Mouse (Mus musculus) midbrain, embryonic 16.5 days (tissue): ENCODE measurements around the gene A330070K13Rik. TPM values are rescaled to one million over a fixed set of nuclear protein-coding genes. Genes with fewer than 3 reads are reported as not detected.

ENCODE experiments used
- ATAC-seq: fragments of 200-750 bp; cut with Nextera tagmentation; 2 replicates; pipeline ENCODE4 v1.8.0; 2017; ENCODE audit warnings: moderate TSS enrichment
- H3K27ac ChIP-seq: fragments of 300-500 bp; sonication (generic); 2 replicates; pipeline ENCODE4 v1.5.1; 2014; ENCODE audit warnings: mild to moderate bottlenecking, low read length, mixed read lengths
- H3K27me3 ChIP-seq: fragments of 300-500 bp; sonication (generic); 2 replicates; pipeline ENCODE4 v1.6.1; 2014; ENCODE audit warnings: low read depth, low read length, mixed read lengths; ENCODE audit not compliant: control insufficient read depth, insufficient read depth
- H3K36me3 ChIP-seq: fragments of 300-500 bp; sonication (generic); 2 replicates; pipeline ENCODE4 v1.6.1; 2014; ENCODE audit warnings: mild to moderate bottlenecking, low read length, moderate library complexity, mixed read lengths; ENCODE audit not compliant: control insufficient read depth, insufficient read depth
- H3K4me1 ChIP-seq: fragments of 300-500 bp; sonication (generic); 2 replicates; pipeline ENCODE4 v1.6.1; 2014; ENCODE audit warnings: mild to moderate bottlenecking, low read length, mixed read lengths; ENCODE audit not compliant: control insufficient read depth, insufficient read depth
- H3K4me2 ChIP-seq: fragments of 300-500 bp; sonication (generic); 2 replicates; pipeline ENCODE4 v1.6.1; 2014; ENCODE audit warnings: mild to moderate bottlenecking, low read length, mixed read lengths
- H3K4me3 ChIP-seq: fragments of 300-500 bp; sonication (generic); 2 replicates; pipeline ENCODE4 v1.5.1; 2014; ENCODE audit warnings: low read depth, mild to moderate bottlenecking, low read length, moderate library complexity, mixed read lengths
- H3K9ac ChIP-seq: fragments of 300-500 bp; sonication (generic); 2 replicates; pipeline ENCODE4 v1.6.1; 2014; ENCODE audit warnings: low read depth, low read length, mixed read lengths
- H3K9me3 ChIP-seq: fragments of 300-500 bp; sonication (generic); replicated peaks from 2 replicates; pipeline ENCODE4 v1.6.1; 2014; ENCODE audit warnings: mild to moderate bottlenecking, low read length, mixed read lengths; ENCODE audit not compliant: control insufficient read depth, poor library complexity, severe bottlenecking
- WGBS: fragments of 180-500 bp; shearing (Covaris S2); extraction: QIAGEN DNeasy Blood & Tissue Kit; methylation state at CpG from one replicate; pipeline ENCODE4 v1.1.7; 2014; 5-methylcytosine and 5-hydroxymethylcytosine counted together
- polyA plus RNA-seq: library from polyadenylated mRNA; unstranded; fragments of >200 nt; fragmentation: Nextera tagmentation; extraction: Ambion mirVana; gene quantifications from 2 replicates; pipeline ENCODE4 v1.2.1, GENCODE M21; 2015

Gene A330070K13Rik
- polyA plus RNA-seq, 1 experiment from 2014 or later: not detected

DNA sequence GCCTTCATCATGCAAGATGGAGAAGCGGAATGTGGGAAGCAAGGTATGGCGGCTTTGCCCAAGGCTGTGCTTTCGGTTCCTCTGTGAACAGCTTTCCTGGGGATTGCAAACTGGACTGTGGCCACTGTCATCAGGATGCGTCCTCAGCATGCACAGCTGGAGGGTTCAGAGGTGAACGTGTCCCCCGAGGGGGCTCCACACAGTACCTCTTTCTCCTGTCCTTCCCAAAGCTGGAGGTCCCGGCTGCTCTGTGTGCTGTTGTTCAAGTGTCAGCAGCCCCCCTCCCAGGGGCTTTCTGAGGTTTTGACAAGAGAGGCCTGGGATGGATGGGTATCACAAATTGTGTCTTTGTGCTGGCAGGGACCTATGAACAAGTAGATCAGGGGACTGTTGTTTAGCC lies 2.0 kb upstream of the A330070K13Rik start:
- no peaks in the 10 kb centered on the region for H3K27me3 ChIP-seq
- no peak overlapping the region for H3K4me3 ChIP-seq
- no peak overlapping the region for H3K27ac ChIP-seq
- peaks cover 4% of the 10 kb centered on the region; the same call in 1 of the 2 replicates for H3K4me1 ChIP-seq
- WGBS: 59% methylated on average over 7 of the region's 7 CpGs
- H3K36me3 ChIP-seq: no peaks in the 10 kb centered on the region
- H3K9me3 ChIP-seq: no peaks in the 10 kb centered on the region
- H3K9ac ChIP-seq: no peak overlapping the region
- ATAC-seq: no peak
- no peak overlapping the region for H3K4me2 ChIP-seq

DNA sequence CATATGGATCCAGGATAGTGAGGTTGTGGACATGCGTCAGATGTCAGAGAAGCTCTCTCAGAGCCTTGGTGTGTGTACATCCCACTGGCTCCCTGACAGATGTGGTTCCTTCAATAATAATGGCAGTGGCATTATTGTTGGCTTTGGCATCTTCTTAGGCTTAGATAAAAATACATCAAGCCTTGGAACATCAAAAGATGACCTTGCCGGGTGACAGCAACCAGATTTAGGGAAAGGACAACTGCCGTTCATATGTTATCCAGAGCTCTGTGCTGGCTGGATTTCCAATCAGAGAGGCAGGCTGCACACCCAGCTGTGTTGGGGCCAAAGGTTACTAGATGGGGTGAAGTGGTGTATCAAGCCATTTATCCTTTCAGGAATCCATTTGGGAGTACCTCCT lies 9.0 kb downstream of the A330070K13Rik start:
- Histone ChIP-seq H3K4me2 (no peak overlapping the region), H3K27ac (no peak overlapping the region), H3K9ac (no peak overlapping the region), H3K36me3 (no peaks in the 10 kb centered on the region), H3K9me3 (no peaks in the 10 kb centered on the region), H3K4me3 (no peak overlapping the region), H3K27me3 (no peaks in the 10 kb centered on the region), H3K4me1 (no peaks in the 10 kb centered on the region)
- 93% methylated on average over 3 of the region's 3 CpGs for WGBS
- no peak for ATAC-seq

DNA sequence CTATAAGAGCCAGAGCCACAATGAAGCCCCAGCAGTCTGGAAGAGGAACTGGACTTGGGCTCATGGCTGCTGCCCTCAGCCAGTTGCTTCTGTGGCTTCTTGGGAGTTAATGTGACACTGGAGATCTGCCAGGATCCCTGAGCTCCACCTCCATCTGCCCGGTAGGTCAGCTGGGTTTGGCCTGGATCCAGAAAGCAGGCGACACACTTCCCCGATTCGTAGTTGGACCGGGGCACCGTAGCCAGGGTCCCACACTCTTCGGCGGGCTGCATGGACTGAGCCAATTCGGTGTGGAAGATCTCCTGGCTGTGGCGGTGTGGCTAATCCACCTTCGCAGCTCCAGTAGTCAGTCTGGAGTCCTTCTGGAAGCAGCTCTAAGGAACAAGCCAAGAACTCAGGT lies 15.2 kb downstream of the A330070K13Rik start, which contains the start of gene Caln1:
Caln1 (plus strand) TSS at position 219 of the 400 bp plus-strand sequence.
- ATAC-seq: no peak
- WGBS: 74% methylated on average over 11 of the region's 11 CpGs

DNA sequence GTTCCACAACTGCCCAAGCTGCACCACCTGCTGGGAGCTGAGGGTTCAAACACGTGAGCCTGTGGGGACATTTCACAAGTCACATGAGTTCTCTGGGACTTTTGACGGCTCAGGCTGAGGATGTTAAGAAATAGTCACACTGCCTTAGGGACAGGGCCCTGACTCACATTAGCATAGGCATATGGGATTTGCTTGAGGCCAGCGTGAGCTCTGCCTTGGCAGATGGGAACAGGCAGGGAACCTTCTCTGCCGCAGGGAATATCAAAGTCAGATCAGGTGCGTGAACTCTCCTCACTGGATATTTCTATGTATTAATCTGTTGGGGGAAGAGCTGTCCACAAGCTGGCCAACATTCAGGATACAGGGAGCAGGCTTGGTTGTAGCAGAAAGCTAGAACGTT lies 16.2 kb downstream of the A330070K13Rik start:
- 83% methylated on average over 6 of the region's 6 CpGs for WGBS
- no peaks in the 10 kb centered on the region for H3K9me3 ChIP-seq
- H3K27ac ChIP-seq: no peak overlapping the region
- no peak overlapping the region for H3K4me3 ChIP-seq
- H3K4me2 ChIP-seq: no peak overlapping the region
- no peaks in the 10 kb centered on the region for H3K27me3 ChIP-seq
- H3K4me1 ChIP-seq: no peaks in the 10 kb centered on the region
- ATAC-seq: no peak
- H3K36me3 ChIP-seq: no peaks in the 10 kb centered on the region
- no peak overlapping the region for H3K9ac ChIP-seq

More for the DNA sequence above, 15.2 kb downstream of the A330070K13Rik start, which contains the start of gene Caln1:
- H3K9ac ChIP-seq: no peak within 1 kb of the TSS
- H3K9me3 ChIP-seq: no peaks in the 10 kb centered on the region
- no peaks in the 10 kb centered on the region for H3K27me3 ChIP-seq
- no peaks in the 10 kb centered on the region for H3K4me1 ChIP-seq
- no peak within 1 kb of the TSS for H3K4me3 ChIP-seq
- H3K27ac ChIP-seq: no peak within 1 kb of the TSS
- no peak within 1 kb of the TSS for H3K4me2 ChIP-seq
- no peaks in the 10 kb centered on the region for H3K36me3 ChIP-seq

DNA sequence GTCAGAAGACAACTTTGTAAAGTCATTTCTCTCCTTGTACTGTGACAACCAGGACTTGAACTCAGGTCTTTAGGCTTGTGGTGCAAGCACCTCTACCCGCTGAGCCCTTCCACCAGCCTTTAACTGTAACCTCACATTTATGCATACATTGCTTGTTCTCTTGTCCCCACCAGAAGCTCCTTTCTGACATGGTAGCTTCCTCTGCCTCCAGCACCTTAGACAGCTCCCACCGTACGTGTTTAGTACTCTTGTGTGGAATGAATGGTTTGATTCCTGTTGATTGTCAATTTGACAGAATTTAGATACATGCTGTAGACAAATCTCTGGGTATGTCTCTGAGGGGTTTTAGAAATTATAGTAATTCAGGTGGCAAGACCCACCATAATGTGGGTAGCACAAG lies 20.7 kb downstream of the A330070K13Rik start:
- Histone ChIP-seq H3K4me3 (no peak overlapping the region), H3K4me2 (no peak overlapping the region), H3K27me3 (no peaks in the 10 kb centered on the region), H3K27ac (no peak overlapping the region), H3K4me1 (no peaks in the 10 kb centered on the region), H3K9ac (no peak overlapping the region), H3K9me3 (no peaks in the 10 kb centered on the region), H3K36me3 (no peaks in the 10 kb centered on the region)
- no peak for ATAC-seq
- WGBS: 63% methylated on average over 3 of the region's 3 CpGs

GRCm38 (mm10) chr5:130363111-130363510 lies 21.3 kb downstream of the A330070K13Rik start:
- WGBS: 55% methylated on average over 4 of the region's 4 CpGs
- Histone ChIP-seq H3K4me1 (no peaks in the 10 kb centered on the region), H3K4me3 (no peak overlapping the region), H3K36me3 (no peaks in the 10 kb centered on the region), H3K27me3 (no peaks in the 10 kb centered on the region), H3K4me2 (no peak overlapping the region), H3K27ac (no peak overlapping the region), H3K9ac (no peak overlapping the region), H3K9me3 (no peaks in the 10 kb centered on the region)
- ATAC-seq: no peak

DNA sequence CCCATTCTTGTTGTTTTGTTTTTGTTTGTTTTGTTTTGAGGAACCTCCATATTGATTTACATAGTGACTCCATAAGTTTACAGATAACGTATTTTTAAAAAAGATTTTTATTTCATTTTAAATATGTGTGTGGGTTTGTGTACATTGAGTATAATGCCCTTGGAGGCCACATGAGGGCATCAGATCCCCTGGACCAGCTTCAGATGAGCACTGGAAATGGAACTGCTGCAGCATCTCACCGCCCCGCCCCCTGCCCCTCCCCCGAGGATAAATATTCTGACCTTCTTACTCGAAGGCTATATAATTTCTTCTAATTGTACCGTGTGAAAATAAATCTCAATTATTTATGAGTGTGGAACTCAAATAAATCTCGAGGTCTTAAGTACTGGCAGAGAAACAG lies 29.2 kb downstream of the A330070K13Rik start:
- H3K27ac ChIP-seq: no peak overlapping the region
- no peaks in the 10 kb centered on the region for H3K36me3 ChIP-seq
- no peak overlapping the region for H3K9ac ChIP-seq
- no peaks in the 10 kb centered on the region for H3K4me1 ChIP-seq
- 69% methylated on average over 7 of the region's 7 CpGs for WGBS
- no peaks in the 10 kb centered on the region for H3K9me3 ChIP-seq
- no peak overlapping the region for H3K4me3 ChIP-seq
- H3K4me2 ChIP-seq: no peak overlapping the region
- H3K27me3 ChIP-seq: no peaks in the 10 kb centered on the region
- ATAC-seq: no peak

- H3K9me3 ChIP-seq: no peaks in the 10 kb centered on the region
- H3K9ac ChIP-seq: no peak overlapping the region
- H3K4me3 ChIP-seq: no peak overlapping the region
- H3K27ac ChIP-seq: no peak overlapping the region
- H3K4me1 ChIP-seq: no peaks in the 10 kb centered on the region
- WGBS: 89% methylated on average over 2 of the region's 2 CpGs
- H3K4me2 ChIP-seq: no peak overlapping the region
- no peaks in the 10 kb centered on the region for H3K27me3 ChIP-seq
- H3K36me3 ChIP-seq: peaks cover 6% of the 10 kb centered on the region
- no peak for ATAC-seq
Measured at GRCm38 (mm10) chr5:130345871-130346270, 38.6 kb downstream of the A330070K13Rik start.

- Histone ChIP-seq H3K36me3 (peaks cover 10% of the 10 kb centered on the region), H3K4me3 (no peak overlapping the region), H3K9me3 (no peaks in the 10 kb centered on the region), H3K9ac (no peak overlapping the region), H3K4me1 (no peaks in the 10 kb centered on the region), H3K27ac (no peak overlapping the region), H3K27me3 (no peaks in the 10 kb centered on the region), H3K4me2 (no peak overlapping the region)
- no peak for ATAC-seq
- WGBS: 94% methylated on average over 7 of the region's 7 CpGs
Measured at GRCm38 (mm10) chr5:130344999-130345398, 39.4 kb downstream of the A330070K13Rik start.
